Mouse (Mus musculus): Measurements from ENCODE around the gene Ift46. TPM values are rescaled to one million over a fixed set of nuclear protein-coding genes. Genes with fewer than 3 reads are reported as not detected.
"Not testable (repeated sequence)": the region's sequence is repeated elsewhere in the genome, so short reads cannot be mapped to it uniquely, and the experiment has no call there.

The Ift46 gene
- total RNA-seq, 2 experiments from 2014 or later, result 38.5 to 40.8 TPM

- ATAC-seq (ENCODE audit: poor library complexity, severe bottlenecking), result peak; percentile 46
These were observed 32.9 kb upstream of the Ift46 start, which contains the start of gene Phldb1 for GRCm38 (mm10) chr9:44734524-44735494. Gene Phldb1, minus strand, starts transcription at chr9:44735198.

GRCm38 (mm10) chr9:44735886-44736285 is 31.8 kb upstream of the Ift46 start:
- no peak for ATAC-seq (ENCODE audit: poor library complexity, severe bottlenecking)

- ATAC-seq (ENCODE audit: poor library complexity, severe bottlenecking), result no peak
These were observed 31.4 kb upstream of the Ift46 start for GRCm38 (mm10) chr9:44736301-44736700.

- ATAC-seq (ENCODE audit: poor library complexity, severe bottlenecking), result no peak
These were observed 30.3 kb upstream of the Ift46 start for GRCm38 (mm10) chr9:44737240-44737949.

- ATAC-seq (ENCODE audit: poor library complexity, severe bottlenecking), result no peak
These were observed 27.0 kb upstream of the Ift46 start for GRCm38 (mm10) chr9:44740663-44741192.

- ATAC-seq (ENCODE audit: poor library complexity, severe bottlenecking), result no peak
These were observed 22.3 kb upstream of the Ift46 start for GRCm38 (mm10) chr9:44745371-44745770.

GRCm38 (mm10) chr9:44746666-44747065 is 21.0 kb upstream of the Ift46 start:
- no peak for ATAC-seq (ENCODE audit: poor library complexity, severe bottlenecking)

GRCm38 (mm10) chr9:44747341-44747740 is 20.4 kb upstream of the Ift46 start:
- ATAC-seq (ENCODE audit: poor library complexity, severe bottlenecking), result no peak

GRCm38 (mm10) chr9:44748473-44748872 is 19.2 kb upstream of the Ift46 start:
- ATAC-seq (ENCODE audit: poor library complexity, severe bottlenecking), result no peak

GRCm38 (mm10) chr9:44760873-44761272 is 6.8 kb upstream of the Ift46 start:
- no peak for ATAC-seq (ENCODE audit: poor library complexity, severe bottlenecking)

GRCm38 (mm10) chr9:44768029-44768394 is 304 bp downstream of the Ift46 start:
- ATAC-seq (ENCODE audit: poor library complexity, severe bottlenecking), result not testable (repeated sequence)

- ATAC-seq (ENCODE audit: poor library complexity, severe bottlenecking), result no peak
These were observed 3.7 kb downstream of the Ift46 start for GRCm38 (mm10) chr9:44771376-44771775.

GRCm38 (mm10) chr9:44772392-44772749 is 4.7 kb downstream of the Ift46 start:
- no peak for ATAC-seq (ENCODE audit: poor library complexity, severe bottlenecking)

GRCm38 (mm10) chr9:44772750-44773651 is 5.3 kb downstream of the Ift46 start:
- peak; percentile 100 for ATAC-seq (ENCODE audit: poor library complexity, severe bottlenecking)

GRCm38 (mm10) chr9:44792842-44793241 is 25.1 kb downstream of the Ift46 start:
- no peak for ATAC-seq (ENCODE audit: poor library complexity, severe bottlenecking)

GRCm38 (mm10) chr9:44798298-44798697 is 30.6 kb downstream of the Ift46 start:
- no peak for ATAC-seq (ENCODE audit: poor library complexity, severe bottlenecking)

GRCm38 (mm10) chr9:44799102-44799957 is 31.6 kb downstream of the Ift46 start, which contains the start of gene Tmem25:
Gene Tmem25, minus strand, starts transcription at chr9:44799307.
- ATAC-seq (ENCODE audit: poor library complexity, severe bottlenecking), result peak; percentile 91

GRCm38 (mm10) chr9:44799958-44800324 is 32.2 kb downstream of the Ift46 start:
- 0 out of 2 replicates have a peak, but pooled peaks have one; percentile 23 for ATAC-seq (ENCODE audit: poor library complexity, severe bottlenecking)

GRCm38 (mm10) chr9:44801669-44802068 is 34.0 kb downstream of the Ift46 start:
- ATAC-seq (ENCODE audit: poor library complexity, severe bottlenecking), result peak; percentile 29; the same call in 1 of the 2 replicates

All from megakaryocyte, adult 5-6 weeks (primary cell).